11 mouse cellular contexts compared by ENCODE assay signal in the genomic region with DNA sequence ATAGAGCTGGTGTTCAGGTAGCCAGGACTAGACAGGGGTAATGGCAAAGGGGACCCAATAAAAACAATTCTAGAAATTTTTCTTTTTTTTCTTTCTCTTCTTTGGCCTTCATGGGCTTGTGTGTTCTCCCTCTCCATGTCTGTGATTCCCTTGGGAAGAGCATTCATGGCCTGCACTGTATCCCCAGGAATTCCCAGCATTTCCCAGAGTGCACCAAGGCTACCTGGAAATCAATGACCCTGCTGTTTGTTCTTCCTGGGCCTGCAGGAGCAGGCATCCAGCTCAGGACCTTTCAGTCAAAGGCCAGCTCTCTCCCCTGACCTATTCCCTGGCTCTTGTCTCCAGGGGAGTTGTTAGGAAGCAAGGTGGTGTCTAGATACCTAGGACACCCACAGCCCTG. TPM values are rescaled to one million over a fixed set of nuclear protein-coding genes. Genes with fewer than 3 reads are reported as not detected.
DNase-seq lines count a peak whose midpoint lies in the region; ATAC-seq and TF ChIP-seq lines count a peak whose summit lies in the region.
"Had no signal": no experiment of that assay in that cellular context is flagged by ENCODE, and none has a peak within 500 bp of the region (broad histone marks: within the 10 kb centered on the region; RNA-seq: fewer than 3 reads in every experiment).

No protein-coding gene starts in this region.

- H3K4me3 ChIP-seq in heart, embryonic 10.5 days = peak overlapping the region; percentile 85; the same call in 1 of the 2 replicates
- H3K4me3 ChIP-seq in E14TG2a.4 (replicated peaks; ENCODE audit: low read length) = peak overlapping the region; percentile 78
- H3K4me3 ChIP-seq in hindbrain, embryonic 12.5 days = no peak overlapping the region
- H3K4me3 ChIP-seq in liver, postnatal 0 days (ENCODE audit: low read depth, low read length) = no peak overlapping the region

- no peaks in the 10 kb centered on the region for H3K36me3 ChIP-seq in heart, embryonic 10.5 days
- no peaks in the 10 kb centered on the region for H3K36me3 ChIP-seq in E14TG2a.4 (ENCODE audit: insufficient read depth, low read length)
- H3K36me3 ChIP-seq in hindbrain, embryonic 12.5 days = no peaks in the 10 kb centered on the region
- H3K36me3 ChIP-seq in liver, postnatal 0 days (replicated peaks; ENCODE audit: insufficient read depth, low read length) = no peaks in the 10 kb centered on the region
- H3K36me3 ChIP-seq: limb, embryonic 13.5 days had no signal

- intact Hi-C loops in heart, postnatal 10 days (cut with DNase I) = no loop called here

- H3K27ac ChIP-seq in heart, embryonic 10.5 days = no peak overlapping the region
- H3K27ac ChIP-seq in hindbrain, embryonic 12.5 days = no peak overlapping the region
- H3K27ac ChIP-seq in liver, postnatal 0 days (ENCODE audit: low read depth) = peak overlapping the region; percentile 90; the same call in 1 of the 2 replicates
- H3K27ac ChIP-seq: limb, embryonic 13.5 days had no signal

- H3K27me3 ChIP-seq in heart, embryonic 10.5 days (ENCODE audit: insufficient read depth, poor library complexity, severe bottlenecking) = peaks cover 59% of the 10 kb centered on the region
- peaks cover 58% of the 10 kb centered on the region for H3K27me3 ChIP-seq in E14TG2a.4 (ENCODE audit: insufficient read depth, low read length)
- no peaks in the 10 kb centered on the region for H3K27me3 ChIP-seq in hindbrain, embryonic 12.5 days
- H3K27me3 ChIP-seq in liver, postnatal 0 days (ENCODE audit: insufficient read depth, low read length) = peaks cover 10% of the 10 kb centered on the region; the same call in 1 of the 2 replicates

- TF ChIP-seq CTCF in E14TG2a.4 (conservative IDR thresholded peaks at IDR 0.05; ENCODE audit: low read length) = no peak
- TF ChIP-seq CTCF in liver, postnatal 0 days (IDR thresholded peaks at IDR 0.05; ENCODE audit: low read depth) = no peak

- no peak for DNase-seq in heart, embryonic 10.5 days (ENCODE audit: low spot score)
- no peak for DNase-seq in heart, postnatal 10 days
- peak; percentile 30 for DNase-seq in liver, postnatal 0 days
- no peak for DNase-seq in frontal cortex, postnatal 36 days (ENCODE audit: low spot score in 2 of 2)
- DNase-seq in layer of hippocampus, postnatal 14 days (ENCODE audit: low spot score in 2 of 2) = no peak
- no peak for DNase-seq in urinary bladder, postnatal 25 days (ENCODE audit: low spot score)
- DNase-seq: adrenal gland, postnatal 10 days; kidney, postnatal 25 days had no signal

- H3K9me3 ChIP-seq in heart, embryonic 10.5 days = no peaks in the 10 kb centered on the region
- H3K9me3 ChIP-seq in E14TG2a.4 (ENCODE audit: low read length) = no peaks in the 10 kb centered on the region
- H3K9me3 ChIP-seq in hindbrain, embryonic 12.5 days (replicated peaks) = no peaks in the 10 kb centered on the region
- no peaks in the 10 kb centered on the region for H3K9me3 ChIP-seq in liver, postnatal 0 days (ENCODE audit: low read length)
- H3K9me3 ChIP-seq: limb, embryonic 13.5 days had no signal

- H3K9ac ChIP-seq in hindbrain, embryonic 12.5 days = no peak overlapping the region
- no peak overlapping the region for H3K9ac ChIP-seq in liver, postnatal 0 days (replicated peaks)

- no peak for TF ChIP-seq EP300 in liver, postnatal 0 days (IDR thresholded peaks at IDR 0.05; ENCODE audit: low read depth)

- H3K4me2 ChIP-seq in hindbrain, embryonic 12.5 days (replicated peaks) = peak overlapping the region; percentile 95; the same call in 1 of the 2 replicates
- peak overlapping the region; percentile 91; the same call in 1 of the 2 replicates for H3K4me2 ChIP-seq in liver, postnatal 0 days (ENCODE audit: low read depth, low read length)

- H3K4me1 ChIP-seq in heart, embryonic 10.5 days = peaks cover 8% of the 10 kb centered on the region
- H3K4me1 ChIP-seq in E14TG2a.4 (replicated peaks; ENCODE audit: low read depth, low read length) = peaks cover 22% of the 10 kb centered on the region
- peaks cover 7% of the 10 kb centered on the region; the same call in 1 of the 2 replicates for H3K4me1 ChIP-seq in hindbrain, embryonic 12.5 days
- H3K4me1 ChIP-seq in liver, postnatal 0 days (ENCODE audit: insufficient read depth) = no peaks in the 10 kb centered on the region; the same call in none of the 2 replicates

- ATAC-seq in hindbrain, embryonic 12.5 days (ENCODE audit: low FRiP score) = no peak
- ATAC-seq in liver, postnatal 0 days = peak; percentile 79

RNA-seq across cellular contexts. Expression of gene Sox5, which starts 1.5 kb away (rescaled TPM):
- 13.6 and 17.1 TPM in 2 replicates for polyA plus RNA-seq in heart, embryonic 10.5 days (2016; fragmentation: Nextera tagmentation; extraction: Ambion mirVana)
- total RNA-seq in heart, postnatal 10 days (2021) = 1 to 10 TPM; 3.4 to 5.5 TPM
- polyA plus RNA-seq in hindbrain, embryonic 12.5 days (2016; fragmentation: Nextera tagmentation; extraction: Ambion mirVana) = 49.1 and 58.0 TPM in 2 replicates
- polyA plus RNA-seq in liver, postnatal 0 days (2015; fragmentation: Nextera tagmentation; extraction: Ambion mirVana) = 5.0 and 7.5 TPM in 2 replicates
- 10 to 100 TPM; 39.5 to 48.8 TPM for total RNA-seq in layer of hippocampus, postnatal 14 days (2021)

Comparison
In these comparisons a context has a peak if more than half of its experiments do, and no peak if none do; other contexts are left out.
1. H3K4me3 ChIP-seq: peak in heart, embryonic 10.5 days (single experiment) and E14TG2a.4 (single experiment); none in hindbrain, embryonic 12.5 days (single experiment) and liver, postnatal 0 days (single experiment).